Mouse (Mus musculus) midbrain, embryonic 15.5 days (tissue): ENCODE measurements around the gene Cntnap5a. TPM values are rescaled to one million over a fixed set of nuclear protein-coding genes. Genes with fewer than 3 reads are reported as not detected.
A peak's percentile ranks its signal among the peaks of the same experiment; 100 is the strongest.

Source experiments
- ATAC-seq: fragments of 200-750 bp; cut with Nextera tagmentation; replicated peaks from 2 replicates; pipeline ENCODE4 v1.8.0; 2017; ENCODE audit warnings: moderate TSS enrichment
- H3K27ac ChIP-seq: fragments of 300-500 bp; sonication (generic); 2 replicates; pipeline ENCODE4 v1.5.1; 2015; ENCODE audit warnings: mild to moderate bottlenecking, inconsistent platforms
- H3K27me3 ChIP-seq: fragments of 300-500 bp; sonication (generic); replicated peaks from 2 replicates; pipeline ENCODE4 v1.6.1; 2015; ENCODE audit warnings: inconsistent platforms
- H3K36me3 ChIP-seq: fragments of 300-500 bp; sonication (generic); replicated peaks from 2 replicates; pipeline ENCODE4 v1.6.1; 2015; ENCODE audit warnings: inconsistent platforms
- H3K4me1 ChIP-seq: fragments of 300-500 bp; sonication (generic); 2 replicates; pipeline ENCODE4 v1.6.1; 2015; ENCODE audit warnings: inconsistent platforms
- H3K4me2 ChIP-seq: fragments of 300-500 bp; sonication (generic); 2 replicates; pipeline ENCODE4 v1.6.1; 2015; ENCODE audit warnings: inconsistent platforms, mild to moderate bottlenecking, moderate library complexity
- H3K4me3 ChIP-seq: fragments of 300-500 bp; sonication (generic); 2 replicates; pipeline ENCODE4 v1.5.1; 2015; ENCODE audit warnings: mild to moderate bottlenecking, inconsistent platforms
- H3K9ac ChIP-seq: fragments of 300-500 bp; sonication (generic); 2 replicates; pipeline ENCODE4 v1.6.1; 2015; ENCODE audit warnings: mild to moderate bottlenecking, inconsistent platforms
- H3K9me3 ChIP-seq: fragments of 300-500 bp; sonication (generic); 2 replicates; pipeline ENCODE4 v1.6.1; 2016; ENCODE audit warnings: inconsistent platforms
- WGBS: fragments of 180-500 bp; shearing (Covaris S2); methylation state at CpG from one replicate; pipeline ENCODE4 v1.1.7; 2015; ENCODE audit warnings: mixed read lengths; 5-methylcytosine and 5-hydroxymethylcytosine counted together
- microRNA-seq: library from miRNA; unstranded; fragments of <30 nt; microRNA quantifications from one replicate; pipeline ENCODE4, GENCODE M21; 2016
- polyA plus RNA-seq: library from polyadenylated mRNA; unstranded; fragments of >200 nt; fragmentation: Nextera tagmentation; extraction: Ambion mirVana; gene quantifications from 2 replicates; pipeline ENCODE4 v1.2.1, GENCODE M21; 2015

The Cntnap5a gene
- polyA plus RNA-seq, 1 experiment from 2014 or later: 2.8 TPM

DNA sequence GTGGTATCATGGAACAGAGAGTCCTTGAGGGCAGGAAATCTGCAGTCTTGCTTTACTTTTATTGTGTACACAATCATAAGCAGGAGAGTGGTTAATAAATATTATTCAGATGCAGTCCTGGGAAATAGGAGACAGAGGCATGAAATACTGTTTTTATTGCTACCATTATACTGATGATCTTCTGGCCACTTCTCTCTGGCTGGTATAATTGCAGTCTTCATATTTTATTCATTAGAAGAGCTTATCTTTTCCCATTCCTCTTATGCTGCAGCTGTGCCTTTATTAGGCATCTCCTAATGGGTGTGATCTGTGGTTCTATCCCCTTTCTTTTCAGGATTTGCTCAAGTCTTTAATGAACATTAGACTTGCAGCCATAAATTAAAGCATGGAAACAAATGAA, 707.8 kb downstream of the Cntnap5a start:
- Histone ChIP-seq H3K27me3 (no peaks in the 10 kb centered on the region), H3K36me3 (no peaks in the 10 kb centered on the region), H3K4me2 (no peak overlapping the region), H3K9ac (no peak overlapping the region), H3K9me3 (no peaks in the 10 kb centered on the region), H3K27ac (no peak overlapping the region), H3K4me3 (no peak overlapping the region), H3K4me1 (0 out of 2 replicates have a peak, but pooled peaks cover 3% of the 10 kb centered on the region)
- ATAC-seq: peak; percentile 75; the same call in 1 of the 2 replicates

DNA sequence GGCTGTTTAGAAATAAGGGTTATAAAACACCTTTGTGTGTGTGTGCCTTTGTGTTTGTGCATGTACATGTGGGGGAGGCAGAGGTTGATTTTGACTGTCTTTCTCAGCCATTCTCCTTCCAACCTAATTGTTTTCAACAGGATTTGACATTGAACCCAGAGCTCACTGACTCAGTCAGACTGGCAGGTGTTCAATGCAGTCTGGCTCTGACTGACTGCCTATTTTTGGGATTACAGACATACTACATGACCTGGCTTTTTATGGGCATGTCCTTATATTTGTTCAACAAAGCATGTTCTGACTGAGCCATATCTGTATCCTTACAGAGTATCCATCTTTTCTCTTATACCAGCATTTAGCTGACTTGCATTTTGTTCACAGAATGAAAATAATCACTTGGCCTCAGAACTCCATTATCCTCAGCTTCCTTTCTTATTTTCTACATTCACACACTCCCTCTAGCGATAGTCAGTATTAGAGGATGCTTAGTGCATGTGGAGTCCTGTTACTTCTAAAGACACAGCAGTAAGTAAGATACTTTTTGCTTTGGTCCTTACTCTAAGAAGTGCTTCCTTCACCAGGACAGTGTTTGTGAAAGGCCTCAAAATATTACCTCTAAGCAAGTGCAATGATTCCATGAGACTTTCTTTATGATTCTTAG, 717.6 kb downstream of the Cntnap5a start:
- H3K4me1 ChIP-seq: no peaks in the 10 kb centered on the region
- no peak overlapping the region for H3K4me3 ChIP-seq
- H3K9ac ChIP-seq: no peak overlapping the region
- H3K9me3 ChIP-seq: no peaks in the 10 kb centered on the region
- WGBS: 78% methylated on average over 1 of the region's 1 CpGs
- no peak overlapping the region for H3K27ac ChIP-seq
- no peaks in the 10 kb centered on the region for H3K27me3 ChIP-seq
- H3K4me2 ChIP-seq: no peak overlapping the region
- ATAC-seq: no peak
- H3K36me3 ChIP-seq: no peaks in the 10 kb centered on the region

DNA sequence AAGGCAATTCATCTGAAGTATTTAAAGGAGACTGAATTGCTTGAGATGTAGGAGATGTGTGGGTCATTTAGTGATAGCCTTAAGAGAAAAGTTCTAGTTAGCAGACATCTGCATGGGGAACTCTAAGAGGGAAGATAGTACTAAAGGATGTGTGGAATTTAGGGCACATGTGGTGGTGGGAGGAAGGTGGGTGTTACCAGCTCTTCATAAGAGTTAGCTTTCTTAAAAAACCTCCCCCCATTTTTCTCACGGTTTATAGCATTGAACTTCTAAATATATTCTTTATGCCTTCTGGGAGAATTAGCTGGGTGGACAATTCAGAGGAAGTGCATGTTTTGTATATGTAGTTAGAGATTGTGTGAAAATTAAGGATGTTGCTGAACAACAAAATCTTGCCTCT, 725.3 kb downstream of the Cntnap5a start:
- Histone ChIP-seq H3K4me3 (no peak overlapping the region), H3K27me3 (no peaks in the 10 kb centered on the region), H3K9ac (no peak overlapping the region), H3K36me3 (no peaks in the 10 kb centered on the region), H3K9me3 (no peaks in the 10 kb centered on the region), H3K4me2 (no peak overlapping the region), H3K4me1 (no peaks in the 10 kb centered on the region), H3K27ac (no peak overlapping the region)
- whole genome bisulfite sequencing: 90% methylated on average over 1 of the region's 1 CpGs
- ATAC-seq: no peak

- no peak overlapping the region for H3K4me3 ChIP-seq
- no peaks in the 10 kb centered on the region; the same call in none of the 2 replicates for H3K4me1 ChIP-seq
- 41% methylated on average over 2 of the region's 2 CpGs for WGBS
- H3K9me3 ChIP-seq: no peaks in the 10 kb centered on the region
- no peak overlapping the region for H3K4me2 ChIP-seq
- H3K27ac ChIP-seq: no peak overlapping the region
- ATAC-seq: peak; percentile 45; the same call in 1 of the 2 replicates
- no peak overlapping the region for H3K9ac ChIP-seq
- H3K36me3 ChIP-seq: no peaks in the 10 kb centered on the region
- no peaks in the 10 kb centered on the region for H3K27me3 ChIP-seq
Measured at GRCm38 (mm10) chr1:116428396-116428795, 743.8 kb downstream of the Cntnap5a start.

DNA sequence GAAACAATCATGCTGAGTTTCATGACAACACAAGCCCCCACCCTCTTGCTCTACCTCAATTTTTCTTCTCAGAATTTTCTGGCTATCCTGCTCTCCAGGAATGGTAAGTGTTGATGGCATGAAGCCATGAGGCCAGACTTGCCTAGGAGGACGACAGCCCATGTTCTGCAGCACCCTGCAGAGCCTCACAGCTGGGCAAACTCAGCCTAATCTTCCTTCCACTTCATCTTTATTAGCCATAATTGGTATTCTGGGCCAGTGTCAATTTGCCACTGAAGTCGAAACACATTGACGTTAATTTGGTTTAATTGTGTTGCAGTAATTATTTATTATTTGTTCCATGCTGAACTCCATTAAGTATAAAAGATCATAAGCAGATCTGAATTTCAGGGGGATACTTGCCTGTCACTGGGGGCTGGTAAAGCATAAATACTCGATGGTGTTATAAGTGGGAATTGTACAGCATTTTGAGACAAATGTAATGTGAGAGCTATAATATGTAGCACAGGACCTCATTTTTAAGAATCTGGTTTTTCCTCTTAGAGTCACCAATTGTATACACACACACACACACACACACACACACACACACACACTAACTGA, 770.7 kb downstream of the Cntnap5a start:
- H3K9me3 ChIP-seq: no peaks in the 10 kb centered on the region
- no peak overlapping the region for H3K27ac ChIP-seq
- H3K9ac ChIP-seq: no peak overlapping the region
- peak; percentile 56; the same call in 1 of the 2 replicates for ATAC-seq
- no peak overlapping the region for H3K4me2 ChIP-seq
- no peaks in the 10 kb centered on the region for H3K27me3 ChIP-seq
- no peak overlapping the region for H3K4me3 ChIP-seq
- H3K4me1 ChIP-seq: no peaks in the 10 kb centered on the region
- WGBS: 56% methylated on average over 4 of the region's 4 CpGs
- H3K36me3 ChIP-seq: no peaks in the 10 kb centered on the region

- no peak; the same call in 1 of the 2 replicates for ATAC-seq
Measured at GRCm38 (mm10) chr1:116477703-116478102, 793.1 kb downstream of the Cntnap5a start.

DNA sequence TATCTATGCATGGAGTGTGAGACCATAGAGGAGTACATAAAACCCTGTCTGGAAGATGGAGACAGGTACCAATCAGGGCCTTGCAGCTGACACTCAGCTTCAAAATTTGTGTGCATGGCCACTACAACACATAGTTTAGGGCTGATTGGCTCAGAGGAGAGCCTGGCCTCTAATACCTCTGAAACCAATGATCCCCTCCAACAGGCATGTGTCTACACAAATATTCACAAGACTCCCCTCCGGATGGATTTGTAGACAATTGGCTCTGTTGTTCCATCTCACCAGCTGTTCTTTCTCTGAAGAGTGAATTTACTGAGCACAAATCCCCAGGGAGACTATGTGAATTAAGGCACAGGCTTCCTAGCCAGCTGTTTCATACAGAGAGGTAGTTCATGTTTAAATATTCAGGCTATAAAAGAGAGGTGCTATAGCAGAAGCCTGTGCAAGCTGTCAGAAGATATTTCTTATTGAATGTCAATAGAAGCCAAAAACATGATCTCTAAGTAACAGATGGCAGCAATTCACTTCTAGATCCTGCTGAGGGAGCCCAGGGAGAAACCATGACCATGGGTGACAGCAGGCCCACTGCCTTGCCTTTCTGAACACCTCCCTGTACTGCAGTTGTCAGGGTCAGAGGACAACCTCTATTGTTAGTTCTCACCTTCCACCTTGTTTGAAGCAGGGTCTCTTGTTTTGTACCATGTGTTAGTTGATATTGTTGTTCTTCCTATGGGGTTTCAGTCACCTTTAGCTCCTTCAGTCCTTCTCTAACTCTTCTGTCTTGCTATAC, 804.4 kb downstream of the Cntnap5a start:
- Histone ChIP-seq H3K9me3 (no peaks in the 10 kb centered on the region), H3K9ac (no peak overlapping the region), H3K4me2 (no peak overlapping the region), H3K36me3 (no peaks in the 10 kb centered on the region), H3K4me1 (no peaks in the 10 kb centered on the region), H3K4me3 (no peak overlapping the region), H3K27me3 (no peaks in the 10 kb centered on the region), H3K27ac (no peak overlapping the region)
- no peak for ATAC-seq
- 52% methylated on average over 1 of the region's 1 CpGs for WGBS

More at GRCm38 (mm10) chr1:116477703-116478102, 793.1 kb downstream of the Cntnap5a start:
- H3K27ac ChIP-seq: no peak overlapping the region
- no peak overlapping the region for H3K9ac ChIP-seq
- H3K4me1 ChIP-seq: no peaks in the 10 kb centered on the region
- no peaks in the 10 kb centered on the region for H3K9me3 ChIP-seq
- 14% methylated on average over 2 of the region's 2 CpGs for WGBS
- H3K4me2 ChIP-seq: no peak overlapping the region
- no peaks in the 10 kb centered on the region for H3K36me3 ChIP-seq
- H3K4me3 ChIP-seq: no peak overlapping the region
- no peaks in the 10 kb centered on the region for H3K27me3 ChIP-seq

DNA sequence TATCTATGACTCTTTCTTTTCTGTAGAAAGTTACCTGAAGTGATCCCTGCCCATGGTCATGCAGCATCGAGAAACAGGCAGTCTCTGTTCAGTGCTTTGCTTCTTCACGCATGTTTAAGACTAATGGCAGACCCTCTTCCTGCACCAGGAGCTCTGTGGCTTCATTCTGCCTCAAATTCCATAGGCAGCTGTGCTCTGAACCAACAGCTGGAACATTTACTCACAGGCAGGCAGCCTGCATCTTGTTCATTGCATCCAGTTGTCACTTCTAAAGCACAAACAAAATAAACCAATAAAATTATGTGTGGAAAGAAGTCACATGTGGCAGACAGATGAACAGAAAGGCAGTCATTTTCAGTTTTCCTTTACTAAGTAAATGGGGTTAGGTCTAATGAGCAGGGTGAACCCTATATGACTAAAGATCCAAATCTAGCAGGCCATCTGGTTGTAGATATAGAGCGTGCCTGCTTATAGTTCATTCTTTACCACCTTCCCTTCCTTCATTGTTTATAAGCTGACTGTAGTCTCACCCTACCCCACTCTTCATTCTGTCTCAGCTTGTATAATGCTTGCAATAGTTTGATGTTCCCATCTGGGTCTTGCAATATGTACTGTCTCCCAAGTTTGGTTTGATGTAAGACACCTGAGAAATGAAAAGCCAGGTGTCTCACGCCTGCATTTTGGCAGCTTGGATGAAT, 893.6 kb downstream of the Cntnap5a start:
- ATAC-seq: no peak
- WGBS: 85% methylated on average over 4 of the region's 4 CpGs
- no peaks in the 10 kb centered on the region for H3K36me3 ChIP-seq
- H3K9ac ChIP-seq: no peak overlapping the region
- no peak overlapping the region for H3K4me3 ChIP-seq
- no peaks in the 10 kb centered on the region for H3K9me3 ChIP-seq
- no peaks in the 10 kb centered on the region for H3K4me1 ChIP-seq
- no peaks in the 10 kb centered on the region for H3K27me3 ChIP-seq
- no peak overlapping the region for H3K27ac ChIP-seq
- H3K4me2 ChIP-seq: no peak overlapping the region

DNA sequence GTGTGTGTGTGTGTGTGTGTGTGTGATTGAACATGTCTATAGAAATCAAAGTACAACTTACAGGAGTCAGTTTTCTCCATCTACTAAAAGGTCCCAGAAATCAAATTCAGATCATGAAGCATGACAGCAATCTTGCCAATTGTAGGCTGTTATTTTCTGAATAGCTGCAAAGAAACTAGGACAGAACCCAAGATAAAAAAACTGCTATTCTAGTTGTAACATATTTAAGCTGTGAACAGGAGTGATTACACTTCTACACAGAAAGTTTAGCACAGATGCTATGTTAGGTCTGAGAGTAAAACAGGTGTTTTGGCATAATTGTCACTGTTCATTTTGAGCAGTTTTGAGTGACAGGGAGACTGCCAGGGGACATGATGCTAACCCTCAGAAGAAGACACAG, 931.7 kb downstream of the Cntnap5a start:
- Histone ChIP-seq H3K4me2 (no peak overlapping the region), H3K9me3 (no peaks in the 10 kb centered on the region), H3K27me3 (no peaks in the 10 kb centered on the region), H3K27ac (no peak overlapping the region), H3K36me3 (no peaks in the 10 kb centered on the region), H3K4me1 (no peaks in the 10 kb centered on the region), H3K4me3 (no peak overlapping the region), H3K9ac (no peak overlapping the region)
- no peak for ATAC-seq

Small RNAs within 50 kb of the gene (microRNA-seq; reads per million reads assigned to microRNA genes)
- gene Gm23393: not detected
